Mouse (Mus musculus): ENCODE measurements at regions not wholly inside any gene's neighbourhood (a gene's known extent, or its start where the extent isn't known, plus 50 kb on each side); places are given as distances from the start of the nearest gene placed in this dataset.
"Not testable (repeated sequence)": the region's sequence is repeated elsewhere in the genome, so short reads cannot be mapped to it uniquely, and the experiment has no call there.

GRCm38 (mm10) chr2:166309882-166310281 is 154.4 kb upstream of the Sulf2 start:
- DNase-seq: no peak

- DNase-seq: no peak
Observed at GRCm38 (mm10) chr2:166307551-166307950, 152.1 kb upstream of the Sulf2 start.

- no peak for DNase-seq
Observed at GRCm38 (mm10) chr2:166305044-166306002, 149.9 kb upstream of the Sulf2 start.

GRCm38 (mm10) chr2:166303854-166304253 is 148.4 kb upstream of the Sulf2 start:
- no peak for DNase-seq

- DNase-seq: no peak
Observed at GRCm38 (mm10) chr2:166301161-166301560, 145.7 kb upstream of the Sulf2 start.

GRCm38 (mm10) chr2:166294672-166295071 is 139.2 kb upstream of the Sulf2 start:
- no peak for DNase-seq

GRCm38 (mm10) chr2:166292987-166293386 is 137.5 kb upstream of the Sulf2 start:
- DNase-seq: no peak

- DNase-seq: no peak
Observed at GRCm38 (mm10) chr2:166291266-166291665, 135.8 kb upstream of the Sulf2 start.

GRCm38 (mm10) chr2:166290826-166291225 is 135.4 kb upstream of the Sulf2 start:
- no peak for DNase-seq

- DNase-seq: no peak
Observed at GRCm38 (mm10) chr2:166289198-166289597, 133.7 kb upstream of the Sulf2 start.

GRCm38 (mm10) chr2:166281137-166281536 is 125.7 kb upstream of the Sulf2 start:
- DNase-seq: not testable (repeated sequence)

GRCm38 (mm10) chr2:166280651-166281127 is 125.2 kb upstream of the Sulf2 start:
- no peak for DNase-seq

- no peak for DNase-seq
Observed at GRCm38 (mm10) chr2:166279676-166280075, 124.2 kb upstream of the Sulf2 start.

- no peak for DNase-seq
Observed at GRCm38 (mm10) chr2:166275398-166275797, 119.9 kb upstream of the Sulf2 start.

GRCm38 (mm10) chr2:166274016-166274346 is 118.5 kb upstream of the Sulf2 start:
- DNase-seq: no peak

GRCm38 (mm10) chr2:166273312-166274015 is 118.0 kb upstream of the Sulf2 start:
- no peak for DNase-seq

GRCm38 (mm10) chr2:166272841-166273240 is 117.4 kb upstream of the Sulf2 start:
- no peak for DNase-seq

GRCm38 (mm10) chr2:166272190-166272543 is 116.7 kb upstream of the Sulf2 start:
- no peak for DNase-seq

GRCm38 (mm10) chr2:166271373-166272189 is 116.1 kb upstream of the Sulf2 start:
- DNase-seq: no peak

GRCm38 (mm10) chr2:166270007-166270406 is 114.5 kb upstream of the Sulf2 start:
- no peak for DNase-seq

GRCm38 (mm10) chr2:166266915-166267314 is 111.5 kb upstream of the Sulf2 start:
- no peak for DNase-seq

- no peak for DNase-seq
Observed at GRCm38 (mm10) chr2:166266507-166266906, 111.0 kb upstream of the Sulf2 start.

GRCm38 (mm10) chr2:166264756-166265155 is 109.3 kb upstream of the Sulf2 start:
- no peak for DNase-seq
